Mouse (Mus musculus) brain, embryonic 14.5 days (tissue): ENCODE data around the gene Stk24.

ENCODE experiments used
- CTCF ChIP-seq: fragments of 200-500 bp; IDR thresholded peaks from 2 replicates; pipeline ENCODE4 v1.5.1; 2012; ENCODE audit warnings: inconsistent platforms, mild to moderate bottlenecking, moderate library complexity, borderline replicate concordance; ENCODE audit not compliant: insufficient read depth, insufficient read length; ENCODE audit errors: extremely low read depth
- POLR2A ChIP-seq: fragments of 200-500 bp; IDR thresholded peaks from 2 replicates; pipeline ENCODE4 v1.6.1; 2012; ENCODE audit warnings: mild to moderate bottlenecking, inconsistent platforms, borderline replicate concordance; ENCODE audit not compliant: poor library complexity, insufficient read depth, insufficient read length, severe bottlenecking; ENCODE audit errors: extremely low read depth

- no peak for TF ChIP-seq CTCF
- TF ChIP-seq POLR2A = no peak
Measured at GRCm38 (mm10) chr14:121346654-121347053, 33.2 kb downstream of the Stk24 start.
